Mouse (Mus musculus): ENCODE results near the gene Lcn4.
"Not testable (repeated sequence)": the region's sequence is repeated elsewhere in the genome, so short reads cannot be mapped to it uniquely, and the experiment has no call there.

Lcn4 gene

DNA sequence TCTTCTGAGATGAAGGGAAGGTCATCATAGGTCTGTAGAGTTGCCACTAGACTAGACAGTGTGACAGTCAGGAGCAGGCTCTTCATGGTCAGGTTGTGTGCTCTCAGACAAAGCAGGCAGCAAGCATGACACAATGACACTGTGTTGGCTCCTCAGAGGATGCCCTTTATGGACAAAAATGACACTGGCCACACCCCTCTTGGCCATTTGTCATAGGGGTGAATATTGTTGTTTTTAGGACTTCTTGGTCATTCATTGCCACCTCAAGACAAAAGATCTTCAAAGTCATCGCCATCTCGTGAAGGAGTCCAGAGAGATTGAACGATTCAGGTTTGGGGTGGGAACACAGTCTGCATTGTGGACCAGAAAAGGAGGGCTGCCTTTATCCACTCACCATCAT lies at the start of gene Lcn4:
TSS of gene Lcn4 (minus strand) at position 101 of the 400 bp plus-strand sequence.
- DNase-seq (ENCODE audit: low spot score in 2 of 2), result no peak

DNA sequence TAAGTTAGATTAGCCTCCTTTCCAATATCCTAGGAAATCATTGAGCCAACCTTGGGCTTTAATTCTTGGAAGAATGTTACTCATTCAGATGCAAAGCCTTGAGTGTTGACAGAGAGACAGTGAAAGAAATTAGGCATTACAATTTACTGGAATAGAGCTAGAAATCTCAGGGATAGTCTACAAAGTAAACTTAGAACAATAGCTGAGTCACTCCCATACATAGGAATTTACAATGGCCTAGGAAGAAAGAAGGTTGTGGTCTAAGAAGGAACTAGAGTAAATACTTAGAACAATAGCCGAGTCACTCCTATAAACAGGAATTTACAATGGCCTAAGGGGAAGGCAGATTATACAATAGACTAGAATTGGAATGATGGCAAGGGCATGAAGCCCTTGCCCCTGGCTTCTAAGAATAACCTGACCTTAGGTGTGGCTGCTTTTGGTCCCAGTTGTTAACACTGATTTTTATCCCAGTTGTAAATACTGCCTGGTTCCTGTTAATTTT lies 15.1 kb upstream of the Lcn4 start:
- DNase-seq (ENCODE audit: low spot score in 2 of 2), result no peak

GRCm38 (mm10) chr2:26668746-26669145 lies 2.3 kb downstream of the Lcn4 start:
- DNase-seq (ENCODE audit: low spot score in 2 of 2), result no peak

- not testable (repeated sequence) for DNase-seq (ENCODE audit: low spot score in 2 of 2)
Observed at GRCm38 (mm10) chr2:26663551-26663950, 7.5 kb downstream of the Lcn4 start.

- DNase-seq (ENCODE audit: low spot score in 2 of 2), result no peak
Observed at GRCm38 (mm10) chr2:26663112-26663511, 8.0 kb downstream of the Lcn4 start.

DNA sequence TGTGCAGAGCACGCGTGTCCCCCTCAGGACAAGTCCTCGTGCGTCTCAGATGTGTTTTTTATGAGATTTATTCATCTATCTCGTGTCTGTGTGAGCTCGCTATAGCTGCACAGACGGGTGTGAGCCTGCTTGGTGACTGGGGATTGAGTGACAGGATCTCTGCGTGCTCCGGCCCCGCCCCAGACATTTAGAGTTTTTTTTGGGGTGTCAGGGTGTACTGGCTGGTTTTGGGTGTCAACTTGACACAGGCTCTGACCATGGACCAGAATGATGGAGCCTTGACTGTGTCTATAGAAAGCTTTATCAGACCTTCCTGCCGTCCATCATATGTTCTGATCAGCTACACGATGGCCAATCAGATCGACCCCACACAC lies 8.6 kb downstream of the Lcn4 start:
- DNase-seq (ENCODE audit: low spot score in 2 of 2), result no peak

- DNase-seq (ENCODE audit: low spot score in 2 of 2), result no peak
Observed at GRCm38 (mm10) chr2:26661768-26662508, 9.1 kb downstream of the Lcn4 start.

GRCm38 (mm10) chr2:26661143-26661752 lies 9.8 kb downstream of the Lcn4 start:
- no peak for DNase-seq (ENCODE audit: low spot score in 2 of 2)

DNA sequence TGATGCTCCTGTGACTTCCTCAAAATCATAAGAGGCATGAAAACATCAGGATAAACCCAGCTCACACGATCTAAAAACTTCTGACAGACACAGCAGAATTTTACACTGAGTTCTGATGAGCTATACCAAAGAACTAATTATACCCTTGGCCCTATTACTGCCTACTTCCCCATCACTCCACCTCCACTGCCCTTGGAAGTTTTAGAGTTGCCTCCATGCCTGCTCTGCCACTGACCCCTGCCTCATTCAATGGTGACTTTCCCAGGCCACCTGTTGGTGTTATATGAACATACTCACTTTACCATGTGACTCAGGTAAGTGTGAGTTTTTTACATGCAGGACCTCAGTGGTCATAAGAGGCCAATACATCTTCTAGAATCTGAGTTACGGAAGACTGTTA lies 13.7 kb downstream of the Lcn4 start:
- DNase-seq (ENCODE audit: low spot score in 2 of 2), result no peak

GRCm38 (mm10) chr2:26654687-26655086 lies 16.4 kb downstream of the Lcn4 start:
- no peak for DNase-seq (ENCODE audit: low spot score in 2 of 2)

- DNase-seq (ENCODE audit: low spot score in 2 of 2), result peak; percentile 56 to 59
Observed at GRCm38 (mm10) chr2:26646643-26647293, 24.3 kb downstream of the Lcn4 start.

GRCm38 (mm10) chr2:26643942-26644341 lies 27.1 kb downstream of the Lcn4 start:
- no peak for DNase-seq (ENCODE audit: low spot score in 2 of 2)

- DNase-seq (ENCODE audit: low spot score in 2 of 2), result no peak
Observed at GRCm38 (mm10) chr2:26641006-26641647, 30.0 kb downstream of the Lcn4 start.

DNA sequence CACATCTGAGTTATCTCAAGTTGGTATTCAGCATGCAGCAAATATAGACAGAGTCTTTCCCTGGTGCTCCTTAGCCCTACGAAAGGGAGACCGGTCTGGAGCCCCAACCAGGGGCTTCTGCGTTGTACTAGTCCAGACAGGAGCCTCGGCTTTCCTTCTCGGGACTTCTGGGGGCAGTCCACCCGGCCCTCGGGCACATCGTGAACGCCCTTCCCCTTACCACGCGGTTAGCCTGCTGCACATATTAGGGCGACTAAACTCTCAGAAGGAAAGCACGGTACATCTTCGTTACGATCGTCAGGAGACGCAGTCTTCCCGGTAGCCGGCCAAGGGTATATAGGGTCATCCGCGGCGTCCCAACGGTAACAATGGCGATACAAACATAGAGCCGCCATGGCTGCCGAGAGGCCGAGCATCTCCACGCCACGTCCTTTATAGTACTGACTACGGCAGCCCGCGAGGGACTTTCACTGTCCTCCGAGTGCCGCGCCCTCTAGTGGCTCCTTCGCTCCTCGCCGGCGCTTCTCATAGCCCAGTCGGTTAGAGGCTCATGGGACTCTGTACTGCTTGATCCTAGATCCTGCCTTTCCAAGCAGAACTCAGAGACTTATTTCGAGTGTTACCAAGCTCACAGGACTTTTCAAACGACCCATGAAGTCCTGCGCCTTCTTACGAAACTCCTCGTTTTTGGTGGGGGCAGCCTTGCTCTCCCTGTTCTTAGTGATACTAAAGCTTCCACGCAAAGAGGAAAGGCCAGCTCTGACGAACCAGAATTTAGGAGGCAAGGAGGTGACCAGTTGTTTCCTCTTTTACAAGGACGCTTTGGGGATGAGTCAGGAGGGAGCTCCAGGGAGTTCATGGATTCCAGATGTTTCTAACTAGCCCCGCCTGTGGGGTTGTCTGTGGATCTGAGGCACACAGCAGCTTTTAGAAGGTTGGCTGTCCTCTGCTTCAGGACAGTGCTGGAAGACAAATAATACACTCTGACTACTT lies 30.9 kb downstream of the Lcn4 start:
- DNase-seq (ENCODE audit: low spot score in 2 of 2), result peak; percentile 90 to 94

GRCm38 (mm10) chr2:26639083-26639482 lies 32.0 kb downstream of the Lcn4 start:
- no peak for DNase-seq (ENCODE audit: low spot score in 2 of 2)

GRCm38 (mm10) chr2:26638572-26638971 lies 32.5 kb downstream of the Lcn4 start:
- DNase-seq (ENCODE audit: low spot score in 2 of 2), result no peak

DNA sequence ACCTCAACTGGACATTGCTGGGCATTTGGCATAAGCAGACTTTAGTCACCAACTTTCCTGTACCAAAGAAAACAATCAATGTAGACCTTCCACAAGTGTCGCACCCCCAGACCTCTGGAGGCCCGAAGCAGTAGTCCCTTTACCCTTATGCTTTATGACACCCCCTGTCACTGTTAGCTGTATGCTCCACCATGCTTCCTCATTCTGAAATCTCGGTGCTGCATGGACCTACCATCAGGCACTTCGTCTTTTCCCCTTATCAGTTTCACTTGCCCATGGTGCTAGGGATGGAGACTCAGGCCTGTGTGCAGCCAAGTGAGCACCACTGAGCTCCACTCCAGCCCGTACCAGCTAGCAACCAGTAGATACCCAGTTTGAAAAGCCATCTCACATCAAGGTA lies 33.0 kb downstream of the Lcn4 start:
- DNase-seq (ENCODE audit: low spot score in 2 of 2), result no peak

- DNase-seq (ENCODE audit: low spot score in 2 of 2), result no peak
Observed at GRCm38 (mm10) chr2:26637316-26637932, 33.7 kb downstream of the Lcn4 start.

DNA sequence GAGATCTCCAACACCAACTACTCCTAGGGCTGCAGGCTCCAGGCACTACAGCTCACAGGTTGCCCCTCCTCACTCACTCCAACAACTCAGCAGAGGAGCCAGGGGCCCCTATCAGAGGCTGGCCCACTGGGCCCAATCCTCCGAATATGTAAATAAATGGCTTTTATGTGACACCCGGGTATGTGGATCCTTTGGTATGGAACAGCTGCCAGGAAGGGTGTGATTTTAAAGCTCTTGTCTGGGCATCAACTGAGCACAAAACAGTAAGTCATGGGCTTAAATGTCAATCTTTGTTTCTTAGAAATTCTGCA lies 34.8 kb downstream of the Lcn4 start:
- DNase-seq (ENCODE audit: low spot score in 2 of 2), result no peak

GRCm38 (mm10) chr2:26635489-26636324 lies 35.4 kb downstream of the Lcn4 start:
- no peak for DNase-seq (ENCODE audit: low spot score in 2 of 2)
